Mouse (Mus musculus): ENCODE data around the gene Nkpd1. TPM values are rescaled to one million over a fixed set of nuclear protein-coding genes. Genes with fewer than 3 reads are reported as not detected.
"Not testable (repeated sequence)": the region's sequence is repeated elsewhere in the genome, so short reads cannot be mapped to it uniquely, and the experiment has no call there.

The Nkpd1 gene
- polyA plus RNA-seq, 1 experiment from 2014 or later: 3.1 TPM

DNA sequence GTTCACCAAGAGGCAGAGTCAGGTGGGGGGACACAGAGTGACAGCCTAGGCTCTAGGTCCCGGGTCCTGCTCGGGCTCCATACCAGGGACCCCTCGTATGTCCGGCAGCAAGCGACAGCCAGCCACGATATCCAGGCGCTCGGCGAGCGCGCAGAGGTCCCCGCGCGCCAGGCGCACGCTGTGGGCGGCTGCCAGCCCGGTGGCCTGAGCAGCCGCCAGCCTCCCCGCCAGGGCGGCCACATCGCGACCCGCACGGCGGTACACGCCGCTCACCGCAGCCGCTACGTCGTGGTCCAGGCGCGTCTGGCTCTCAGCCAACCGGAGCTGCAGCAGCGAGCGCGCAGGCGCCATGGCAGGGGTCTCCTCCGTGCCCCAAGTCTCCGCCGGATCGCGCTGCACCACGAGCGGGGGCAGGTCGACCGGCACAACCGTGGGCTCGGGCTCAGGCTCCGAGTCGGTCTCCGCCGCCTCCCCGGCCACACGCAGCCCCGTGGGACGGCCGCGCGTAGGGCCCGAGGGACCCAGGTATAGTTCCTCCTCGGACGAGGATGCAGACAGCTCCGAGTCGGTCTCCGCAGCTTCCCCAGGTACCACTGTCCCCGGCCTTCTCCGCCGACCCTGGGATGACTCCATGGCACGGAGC is 10.5 kb upstream of the Nkpd1 start:
- ATAC-seq (ENCODE audit: insufficient number of reproducible peaks, low FRiP score, low TSS enrichment, low read depth): no peak
- peaks cover 22% of the 10 kb centered on the region for H3K4me1 ChIP-seq
- no peaks in the 10 kb centered on the region for H3K9me3 ChIP-seq (replicated peaks)
- no peaks in the 10 kb centered on the region for H3K36me3 ChIP-seq
- H3K4me2 ChIP-seq (replicated peaks): peak overlapping the region; percentile 98
- peak overlapping the region; percentile 48 for H3K9ac ChIP-seq
- no peaks in the 10 kb centered on the region for H3K27me3 ChIP-seq
- H3K4me3 ChIP-seq (replicated peaks): peak overlapping the region; percentile 88
- H3K27ac ChIP-seq (replicated peaks): peak overlapping the region; percentile 22; the same call in 1 of the 2 replicates
- under 1% methylated on average over 71 of the region's 71 CpGs for WGBS

- no peaks in the 10 kb centered on the region for H3K27me3 ChIP-seq
- H3K4me2 ChIP-seq (replicated peaks): peak overlapping the region; percentile 98
- H3K27ac ChIP-seq (replicated peaks): peak overlapping the region; percentile 85; the same call in 1 of the 2 replicates
- H3K4me3 ChIP-seq (replicated peaks): peak overlapping the region; percentile 88
- peaks cover 22% of the 10 kb centered on the region for H3K4me1 ChIP-seq
- WGBS: 4% methylated on average over 18 of the region's 18 CpGs
- peak overlapping the region; percentile 48 for H3K9ac ChIP-seq
- no peaks in the 10 kb centered on the region for H3K36me3 ChIP-seq
- no peaks in the 10 kb centered on the region for H3K9me3 ChIP-seq (replicated peaks)
- ATAC-seq (ENCODE audit: insufficient number of reproducible peaks, low FRiP score, low TSS enrichment, low read depth): no peak
Measured at GRCm38 (mm10) chr7:19507612-19507981, 10.0 kb upstream of the Nkpd1 start.

DNA sequence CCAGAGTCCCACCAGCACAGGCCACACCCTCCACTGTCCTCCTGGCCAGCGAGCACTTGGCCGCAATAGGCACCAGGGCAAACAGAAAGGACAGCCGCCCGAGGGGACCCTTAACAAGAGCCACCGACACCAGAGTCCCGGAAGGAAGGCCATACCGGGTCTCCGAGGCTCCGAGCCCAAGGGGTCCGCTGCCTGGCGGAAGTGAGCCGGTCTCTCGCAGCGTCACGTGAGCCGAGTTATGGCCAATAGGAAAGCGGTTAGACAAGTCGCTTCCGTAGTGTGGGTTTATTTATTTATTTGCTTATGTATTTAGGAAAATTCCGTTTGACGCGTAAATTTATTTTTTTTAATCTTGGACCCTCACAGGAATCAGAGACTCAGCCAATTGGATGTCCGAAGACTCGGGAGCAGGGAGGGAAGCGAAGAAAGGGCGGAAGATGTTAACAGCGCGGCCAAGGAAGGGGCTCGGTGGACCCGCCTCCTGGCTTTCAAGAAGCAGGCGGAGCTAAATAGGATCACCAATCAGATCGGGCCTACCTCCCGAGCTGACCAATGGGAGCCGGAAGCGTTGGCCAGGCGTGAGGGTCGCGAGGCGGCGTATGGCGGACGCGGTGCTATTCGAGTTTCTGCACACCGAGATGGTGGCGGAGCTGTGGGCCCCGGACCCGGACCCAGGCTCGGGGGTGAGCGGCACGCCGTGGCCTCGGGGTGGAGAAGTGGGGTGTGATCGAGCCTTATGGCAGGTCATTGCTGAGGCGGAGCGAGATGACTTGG is 9.3 kb upstream of the Nkpd1 start, which contains the start of the genes Bloc1s3 and Trappc6a:
Bloc1s3 (minus strand) TSS at position 218 of the 774 bp plus-strand sequence.
Trappc6a (plus strand) TSS at position 246 of the 774 bp plus-strand sequence.
- no peaks in the 10 kb centered on the region for H3K27me3 ChIP-seq
- peak within 1 kb of the TSS; percentile 98 for H3K4me2 ChIP-seq (replicated peaks)
- H3K36me3 ChIP-seq: no peaks in the 10 kb centered on the region
- H3K9me3 ChIP-seq (replicated peaks): no peaks in the 10 kb centered on the region
- H3K4me3 ChIP-seq (replicated peaks): peak within 1 kb of the TSS; percentile 88
- WGBS: under 1% methylated on average over 56 of the region's 56 CpGs
- H3K4me1 ChIP-seq: peaks cover 22% of the 10 kb centered on the region
- ATAC-seq (ENCODE audit: insufficient number of reproducible peaks, low FRiP score, low TSS enrichment, low read depth): peak; percentile 91
- peak within 1 kb of the TSS; percentile 75 for H3K9ac ChIP-seq
- H3K27ac ChIP-seq (replicated peaks): peak within 1 kb of the TSS; percentile 85

- H3K27me3 ChIP-seq: no peaks in the 10 kb centered on the region
- peak overlapping the region; percentile 75 for H3K9ac ChIP-seq
- H3K36me3 ChIP-seq: no peaks in the 10 kb centered on the region
- H3K4me2 ChIP-seq (replicated peaks): peak overlapping the region; percentile 98
- WGBS: 8% methylated on average over 15 of the region's 15 CpGs
- H3K4me1 ChIP-seq: peaks cover 22% of the 10 kb centered on the region
- peak overlapping the region; percentile 85; the same call in 1 of the 2 replicates for H3K27ac ChIP-seq (replicated peaks)
- no peak for ATAC-seq (ENCODE audit: insufficient number of reproducible peaks, low FRiP score, low TSS enrichment, low read depth)
- peak overlapping the region; percentile 88 for H3K4me3 ChIP-seq (replicated peaks)
- H3K9me3 ChIP-seq (replicated peaks): no peaks in the 10 kb centered on the region
Measured at GRCm38 (mm10) chr7:19508924-19509568, 8.6 kb upstream of the Nkpd1 start.

DNA sequence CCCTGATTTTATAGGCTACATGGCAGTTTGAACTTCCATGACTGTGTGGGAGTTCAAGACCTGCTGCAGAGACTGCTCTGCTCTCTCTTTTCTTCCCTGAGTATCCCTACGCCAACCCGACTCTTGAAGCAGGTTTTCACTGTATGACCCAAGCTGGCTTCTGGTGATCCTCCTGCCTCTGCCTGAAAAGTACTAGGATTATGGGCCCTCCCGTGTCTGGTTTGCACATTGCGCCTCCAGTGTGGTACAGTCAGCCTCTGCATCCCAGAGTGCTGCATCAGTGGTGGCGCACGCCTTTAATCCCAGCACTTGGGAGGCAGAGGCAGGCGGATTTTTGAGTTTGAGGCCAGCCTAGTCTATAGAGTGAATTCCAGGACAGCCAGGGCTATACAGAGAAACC is 7.9 kb upstream of the Nkpd1 start:
- H3K4me3 ChIP-seq (replicated peaks): peak overlapping the region; percentile 88; the same call in 1 of the 2 replicates
- H3K27ac ChIP-seq (replicated peaks): no peak overlapping the region
- H3K9ac ChIP-seq: no peak overlapping the region
- H3K9me3 ChIP-seq (replicated peaks): no peaks in the 10 kb centered on the region
- peak overlapping the region; percentile 98 for H3K4me2 ChIP-seq (replicated peaks)
- H3K27me3 ChIP-seq: no peaks in the 10 kb centered on the region
- no peak for ATAC-seq (ENCODE audit: insufficient number of reproducible peaks, low FRiP score, low TSS enrichment, low read depth)
- no peaks in the 10 kb centered on the region for H3K36me3 ChIP-seq
- H3K4me1 ChIP-seq: peaks cover 22% of the 10 kb centered on the region
- WGBS: 92% methylated on average over 7 of the region's 7 CpGs

DNA sequence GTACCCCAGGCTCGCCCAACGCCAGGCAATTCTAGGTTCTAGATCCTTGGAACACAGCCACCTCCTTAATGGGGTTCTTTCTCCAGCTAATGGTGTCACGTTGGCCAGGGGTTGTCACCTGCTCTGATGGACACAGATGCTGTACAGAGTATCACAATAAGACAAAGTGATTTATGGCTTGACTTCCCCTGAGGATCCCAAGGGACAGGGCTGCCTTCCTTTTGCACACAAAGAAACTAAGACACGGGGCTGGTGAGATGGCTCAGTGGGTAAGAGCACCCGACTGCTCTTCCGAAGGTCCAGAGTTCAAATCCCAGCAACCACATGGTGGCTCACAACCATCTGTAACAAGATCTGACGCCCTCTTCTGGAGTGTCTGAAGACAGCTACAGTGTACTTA is 5.7 kb upstream of the Nkpd1 start:
- not testable (repeated sequence) for H3K27me3 ChIP-seq; H3K27ac ChIP-seq (replicated peaks); H3K36me3 ChIP-seq; H3K4me2 ChIP-seq (replicated peaks); H3K9me3 ChIP-seq (replicated peaks); ATAC-seq (ENCODE audit: insufficient number of reproducible peaks, low FRiP score, low TSS enrichment, low read depth); H3K4me3 ChIP-seq (replicated peaks); H3K9ac ChIP-seq
- 85% methylated on average over 7 of the region's 7 CpGs for WGBS
- peaks cover 16% of the 10 kb centered on the region for H3K4me1 ChIP-seq

DNA sequence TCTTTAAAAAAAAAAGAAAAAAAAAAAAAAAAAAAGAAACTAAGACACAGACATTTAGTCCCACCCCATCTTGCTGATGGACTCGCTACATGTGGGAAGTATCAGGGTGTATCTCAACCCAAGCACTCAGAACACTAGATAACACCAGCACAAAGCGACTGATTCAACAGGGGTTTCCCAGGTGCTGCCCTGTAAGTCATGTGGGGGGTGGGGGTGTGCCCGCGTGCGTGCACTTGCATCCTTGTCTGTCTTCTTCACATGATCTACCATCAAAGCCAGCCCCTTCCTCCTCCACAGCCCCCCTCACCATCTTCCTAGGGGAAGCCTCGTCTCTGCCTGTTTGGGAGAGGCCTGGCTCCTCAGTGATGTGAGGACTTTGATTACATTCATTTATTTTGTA is 5.3 kb upstream of the Nkpd1 start:
- peaks cover 15% of the 10 kb centered on the region for H3K4me1 ChIP-seq
- no peaks in the 10 kb centered on the region for H3K36me3 ChIP-seq
- H3K4me2 ChIP-seq (replicated peaks): no peak overlapping the region
- peaks cover 10% of the 10 kb centered on the region for H3K27me3 ChIP-seq
- H3K9ac ChIP-seq: no peak overlapping the region
- 64% methylated on average over 6 of the region's 6 CpGs for WGBS
- H3K4me3 ChIP-seq (replicated peaks): no peak overlapping the region
- H3K9me3 ChIP-seq (replicated peaks): no peaks in the 10 kb centered on the region
- H3K27ac ChIP-seq (replicated peaks): no peak overlapping the region
- ATAC-seq (ENCODE audit: insufficient number of reproducible peaks, low FRiP score, low TSS enrichment, low read depth): no peak

- H3K4me1 ChIP-seq: peaks cover 39% of the 10 kb centered on the region
- 6% methylated on average over 23 of the region's 23 CpGs for WGBS
- no peaks in the 10 kb centered on the region for H3K36me3 ChIP-seq
- peaks cover 87% of the 10 kb centered on the region for H3K27me3 ChIP-seq
- H3K4me2 ChIP-seq (replicated peaks): peak overlapping the region; percentile 38
- H3K4me3 ChIP-seq (replicated peaks): peak overlapping the region; percentile 15; the same call in 1 of the 2 replicates
- H3K27ac ChIP-seq (replicated peaks): no peak overlapping the region
- ATAC-seq (ENCODE audit: insufficient number of reproducible peaks, low FRiP score, low TSS enrichment, low read depth): no peak
- H3K9ac ChIP-seq: no peak overlapping the region
- H3K9me3 ChIP-seq (replicated peaks): no peaks in the 10 kb centered on the region
Measured at GRCm38 (mm10) chr7:19520032-19520431, 2.4 kb downstream of the Nkpd1 start.

- no peak for ATAC-seq (ENCODE audit: insufficient number of reproducible peaks, low FRiP score, low TSS enrichment, low read depth)
- H3K9ac ChIP-seq: 0 out of 2 replicates have a peak overlapping the region, but pooled peaks have one; percentile 15
Measured at GRCm38 (mm10) chr7:19523017-19523756, 5.5 kb downstream of the Nkpd1 start.

DNA sequence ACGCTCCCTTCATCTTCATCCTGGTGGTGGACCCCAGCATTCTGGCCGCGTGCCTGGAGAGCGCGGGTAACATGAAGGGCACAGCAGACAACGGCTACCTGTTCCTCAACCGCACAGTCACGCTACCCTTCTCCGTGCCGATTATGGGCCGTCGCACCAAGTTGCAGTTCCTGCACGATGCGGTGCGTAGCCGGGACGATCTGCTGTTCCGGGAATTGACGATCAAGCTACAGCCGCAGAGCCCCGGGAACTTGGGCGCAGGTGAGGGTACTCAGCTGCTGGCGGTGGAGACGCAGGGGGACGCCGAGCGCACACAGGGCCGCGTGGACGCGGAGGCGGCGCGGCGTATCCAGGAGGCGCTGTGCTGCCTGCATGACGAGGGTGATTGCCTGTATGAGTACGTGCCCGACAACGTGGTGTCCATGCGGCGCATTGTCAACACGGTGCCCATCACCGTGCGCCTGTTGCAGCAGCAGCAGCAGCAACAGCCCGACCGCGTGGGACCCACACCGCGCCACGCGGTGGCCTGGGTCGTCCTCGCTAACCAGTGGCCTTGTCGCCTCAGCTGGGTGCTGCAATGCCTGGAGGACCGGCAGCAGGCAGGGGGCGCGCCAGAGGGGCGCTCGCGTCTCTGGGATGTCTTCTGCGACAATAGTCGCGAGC is 6.2 kb downstream of the Nkpd1 start:
- Histone ChIP-seq H3K9ac (peak overlapping the region; percentile 15; the same call in 1 of the 2 replicates), H3K27me3 (peaks cover 68% of the 10 kb centered on the region), H3K4me1 (peaks cover 29% of the 10 kb centered on the region), H3K9me3 (replicated peaks) (no peaks in the 10 kb centered on the region), H3K36me3 (peaks cover 6% of the 10 kb centered on the region), H3K4me3 (replicated peaks) (peak overlapping the region; percentile 46), H3K4me2 (replicated peaks) (peak overlapping the region; percentile 89), H3K27ac (replicated peaks) (no peak overlapping the region)
- 0 out of 2 replicates have a peak, but pooled peaks have one; percentile 47 for ATAC-seq (ENCODE audit: insufficient number of reproducible peaks, low FRiP score, low TSS enrichment, low read depth)
- 1% methylated on average over 64 of the region's 64 CpGs for WGBS

More at GRCm38 (mm10) chr7:19523017-19523756, 5.5 kb downstream of the Nkpd1 start:
- Histone ChIP-seq H3K27me3 (peaks cover 75% of the 10 kb centered on the region), H3K4me1 (peaks cover 29% of the 10 kb centered on the region), H3K9me3 (replicated peaks) (no peaks in the 10 kb centered on the region), H3K4me3 (replicated peaks) (peak overlapping the region; percentile 46), H3K36me3 (no peaks in the 10 kb centered on the region), H3K27ac (replicated peaks) (no peak overlapping the region), H3K4me2 (replicated peaks) (peak overlapping the region; percentile 89)
- WGBS: 8% methylated on average over 72 of the region's 72 CpGs
